Mouse (Mus musculus): ENCODE results near the gene Lmx1a.

The Lmx1a gene

DNA sequence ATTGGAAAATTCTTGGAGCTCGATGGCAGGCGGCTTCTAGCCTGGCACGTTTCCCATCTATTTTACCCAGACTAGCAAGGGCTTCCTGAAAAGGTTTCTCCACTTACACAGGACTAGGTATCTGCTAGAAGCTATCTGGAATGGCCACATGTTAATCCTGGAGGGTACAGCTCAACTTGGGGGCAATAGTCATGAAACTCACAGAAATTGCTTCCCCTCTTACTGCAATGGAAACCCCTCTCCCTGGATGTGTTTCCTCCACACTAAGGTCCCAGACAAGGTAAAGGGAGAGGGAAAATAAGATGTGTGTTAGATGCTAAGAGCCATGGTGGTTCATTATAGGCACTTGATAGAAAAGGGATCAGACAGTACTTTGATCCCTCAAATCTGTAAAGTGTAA is 5.7 kb downstream of the Lmx1a start:
- no peak for DNase-seq

DNA sequence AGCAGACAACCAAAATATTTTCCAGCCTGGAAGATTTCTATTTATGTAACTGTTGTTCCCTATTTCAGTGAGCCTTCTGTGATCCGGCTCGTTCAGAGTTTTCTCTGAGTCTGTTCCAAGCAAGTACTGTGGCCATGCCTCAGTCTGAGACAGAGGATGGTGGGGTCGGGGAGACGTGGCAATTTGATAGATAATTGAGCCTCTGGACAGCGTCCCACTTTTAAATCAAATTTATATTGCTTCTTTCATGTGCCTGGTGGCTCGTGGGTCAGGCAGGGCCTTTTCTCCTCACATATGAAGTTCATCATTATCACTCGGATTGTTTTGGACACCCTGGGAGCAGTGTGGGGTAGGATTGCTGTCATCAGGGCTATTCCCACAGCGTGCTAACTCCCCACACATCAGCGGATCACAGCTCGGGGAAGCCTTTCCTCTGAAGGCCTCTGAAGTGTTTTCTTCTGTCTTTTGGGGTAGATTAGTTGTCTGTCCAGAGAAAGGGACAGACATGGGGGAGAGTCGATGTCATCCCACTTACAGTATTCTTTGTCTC is 6.9 kb downstream of the Lmx1a start:
- DNase-seq, result no peak

DNA sequence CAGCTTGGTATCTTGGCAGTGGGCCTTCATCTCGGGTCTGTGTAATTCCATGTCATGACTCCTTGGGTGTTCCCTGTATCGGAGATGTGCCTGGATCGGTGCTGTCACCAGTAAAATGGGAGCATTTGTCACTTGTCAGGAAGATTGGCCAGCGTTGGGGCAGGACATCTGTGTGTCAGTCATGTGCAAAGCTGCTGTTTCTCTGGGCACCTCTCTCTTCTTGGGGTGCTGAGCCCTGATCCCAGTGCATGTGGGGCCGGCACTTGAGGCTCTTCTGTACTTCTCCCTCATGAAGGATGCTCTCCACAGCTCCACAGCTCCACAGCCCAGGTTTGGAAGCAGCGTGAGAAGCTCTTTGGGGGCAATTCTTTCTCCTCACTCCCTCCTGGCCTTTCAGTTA is 10.7 kb downstream of the Lmx1a start:
- no peak for DNase-seq

DNA sequence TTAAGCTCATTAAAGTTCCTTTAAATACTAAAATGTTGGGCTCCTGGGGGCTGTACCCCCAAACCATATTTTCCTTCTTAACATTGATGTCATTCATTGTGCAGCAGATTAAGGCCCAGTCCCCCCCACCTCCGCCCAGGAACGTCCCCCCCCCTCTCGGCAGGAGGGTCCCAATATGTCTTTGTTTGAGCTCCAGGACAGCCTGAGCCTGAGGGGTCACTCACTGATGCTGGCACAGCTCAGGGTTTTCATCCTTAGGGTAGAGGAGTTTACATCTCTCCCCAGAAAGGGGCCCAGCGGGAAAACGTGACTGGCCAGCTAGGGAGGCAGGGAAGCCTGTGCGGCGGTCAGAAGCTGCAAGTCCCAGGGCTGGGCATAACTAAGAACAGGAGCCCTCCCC is 11.2 kb downstream of the Lmx1a start:
- no peak for DNase-seq

DNA sequence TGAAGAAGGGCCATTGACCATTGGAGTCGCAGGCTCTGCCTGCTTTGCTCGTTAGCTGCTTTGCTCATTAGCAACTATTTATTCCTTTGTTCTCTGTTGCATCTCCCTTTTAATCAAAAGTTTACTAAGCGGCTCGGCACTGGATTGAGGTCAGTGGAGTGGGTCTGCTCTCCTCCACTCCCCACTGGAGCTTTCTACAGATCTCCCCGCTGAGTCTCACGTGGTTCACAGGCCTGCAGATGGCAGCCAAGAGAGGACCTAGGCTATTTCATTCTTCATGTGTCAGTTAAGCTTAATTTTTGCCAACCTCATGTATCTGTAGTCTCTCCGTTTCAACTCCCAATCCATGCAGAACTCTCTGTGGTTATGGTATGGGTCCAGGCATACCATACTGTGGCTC is 16.5 kb downstream of the Lmx1a start:
- DNase-seq, result no peak

DNA sequence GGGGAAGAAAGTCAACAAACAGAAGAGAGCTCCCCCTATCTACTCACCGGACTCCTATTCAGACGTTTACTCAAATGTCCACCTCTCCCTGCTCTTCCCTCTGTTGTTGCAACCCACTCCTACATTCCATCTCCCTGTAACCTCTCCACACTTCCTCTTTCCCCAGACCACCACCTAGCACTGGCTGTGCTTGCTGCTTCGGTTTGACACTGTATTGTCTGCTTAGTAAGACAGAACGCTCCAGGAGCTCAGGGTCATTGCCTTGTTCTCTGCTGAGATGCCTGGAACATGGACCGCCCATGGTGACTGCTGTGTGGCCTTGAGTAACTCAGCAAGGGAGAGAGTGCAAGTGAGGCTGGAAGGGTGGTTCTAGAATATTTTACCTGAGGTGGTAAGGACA is 19.7 kb downstream of the Lmx1a start:
- no peak for DNase-seq

DNA sequence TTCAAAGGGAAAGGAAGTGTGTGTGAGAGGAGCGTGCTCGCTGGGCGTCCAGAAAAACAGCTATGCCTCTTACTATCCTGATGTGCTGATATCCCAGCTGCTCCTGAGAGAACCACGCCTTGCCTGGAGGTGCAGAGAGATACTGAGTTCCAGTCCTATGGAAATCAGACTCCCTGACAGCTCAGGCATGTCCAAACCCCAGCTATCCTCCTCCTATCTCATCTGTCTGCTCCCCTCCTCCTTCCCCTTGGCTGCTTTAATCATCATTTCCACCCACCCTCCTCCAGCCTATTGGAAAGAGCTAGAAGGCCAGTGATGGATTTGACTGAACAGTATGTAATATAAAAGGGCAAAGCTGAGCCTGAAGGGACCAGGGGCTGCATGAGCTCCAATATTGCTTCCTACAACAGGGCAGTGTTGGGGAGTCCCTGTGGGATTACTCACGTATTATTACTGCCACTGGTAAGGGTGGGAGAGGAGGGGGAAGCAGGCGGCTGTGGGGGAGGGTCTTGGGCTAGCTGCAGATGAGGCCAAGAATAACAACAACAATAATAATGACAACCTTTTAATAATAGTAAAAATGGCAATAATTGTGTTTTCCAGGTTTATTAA is 26.8 kb downstream of the Lmx1a start:
- DNase-seq, result no peak

DNA sequence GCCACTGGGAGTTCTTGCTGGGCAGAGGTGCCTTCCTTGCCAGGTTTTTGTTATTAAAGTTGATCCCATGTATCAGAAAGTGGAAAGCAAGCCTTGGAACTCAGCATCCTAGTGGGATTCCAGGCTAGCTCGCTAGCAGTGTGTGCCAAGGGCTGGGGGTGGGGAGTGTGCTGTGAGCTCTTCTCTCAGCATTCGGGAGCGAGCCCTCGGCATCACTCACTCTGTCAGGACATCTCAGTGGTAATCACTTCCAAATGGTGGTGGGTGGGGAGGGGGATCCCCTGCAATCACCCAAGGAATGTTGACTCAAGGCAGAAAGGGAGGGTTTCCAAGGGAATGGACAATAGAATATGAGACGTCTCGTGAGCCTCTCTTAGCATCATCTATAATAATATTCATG is 45.4 kb downstream of the Lmx1a start:
- DNase-seq, result peak in 1 of 2 experiments; percentile 21

DNA sequence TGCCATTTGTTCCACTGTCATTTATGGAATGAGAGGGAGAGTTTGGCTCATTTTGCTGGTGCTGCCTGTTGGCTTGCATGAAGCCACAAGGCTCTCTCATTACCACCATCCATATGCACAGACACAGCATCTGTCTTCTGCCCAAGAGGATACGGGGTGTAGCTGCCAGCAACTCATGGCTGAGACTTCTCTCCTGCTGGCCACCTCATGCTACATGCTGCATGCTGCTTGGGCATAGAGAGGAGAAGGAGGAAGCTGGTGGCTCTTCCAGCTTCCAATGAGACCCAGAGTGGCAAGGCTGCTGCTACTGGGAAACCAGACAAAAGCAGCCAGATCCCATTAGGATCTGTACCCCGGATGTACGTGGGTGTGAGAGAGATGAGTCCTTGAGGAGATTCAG is 47.8 kb downstream of the Lmx1a start:
- peak; percentile 57 to 82 for DNase-seq

DNA sequence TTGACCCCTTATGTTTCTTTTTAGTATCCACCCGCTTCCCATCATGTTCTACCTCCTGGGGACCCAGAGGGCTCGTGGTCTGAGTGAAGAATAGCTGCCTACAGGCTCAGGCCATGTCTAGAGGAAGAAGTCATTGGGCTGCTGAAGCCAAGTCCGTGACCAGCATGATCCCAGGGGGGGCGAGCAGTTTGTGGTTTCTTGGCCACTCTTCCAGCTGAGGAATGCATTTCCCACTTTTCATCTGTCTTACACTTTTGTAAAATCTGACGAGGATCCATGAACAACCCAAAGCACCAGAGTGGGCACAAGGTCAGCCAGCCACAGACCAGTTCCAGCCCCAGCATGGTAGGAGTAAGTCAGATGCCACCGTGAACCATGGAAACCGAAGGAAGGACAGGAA is 50.2 kb downstream of the Lmx1a start:
- DNase-seq, result no peak

DNA sequence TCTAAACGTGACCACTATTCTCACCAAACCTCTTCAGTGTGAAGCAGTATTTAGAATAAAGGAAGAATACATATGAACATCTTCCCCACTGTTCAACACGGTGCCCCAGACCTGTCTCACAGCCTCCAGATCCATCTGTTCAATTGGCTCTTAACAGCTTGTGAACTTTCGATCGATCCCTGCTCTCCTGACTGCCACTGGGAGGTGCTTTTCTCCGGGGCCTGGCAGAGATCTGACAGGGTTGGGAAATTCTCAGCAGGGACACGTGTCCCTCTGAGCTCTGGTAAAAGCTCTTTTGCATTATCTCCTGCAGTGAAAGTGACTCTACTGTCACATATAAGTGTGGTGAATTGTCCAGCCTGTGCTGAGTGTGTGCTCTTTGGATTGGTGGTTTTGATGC is 57.6 kb downstream of the Lmx1a start:
- no peak for DNase-seq

DNA sequence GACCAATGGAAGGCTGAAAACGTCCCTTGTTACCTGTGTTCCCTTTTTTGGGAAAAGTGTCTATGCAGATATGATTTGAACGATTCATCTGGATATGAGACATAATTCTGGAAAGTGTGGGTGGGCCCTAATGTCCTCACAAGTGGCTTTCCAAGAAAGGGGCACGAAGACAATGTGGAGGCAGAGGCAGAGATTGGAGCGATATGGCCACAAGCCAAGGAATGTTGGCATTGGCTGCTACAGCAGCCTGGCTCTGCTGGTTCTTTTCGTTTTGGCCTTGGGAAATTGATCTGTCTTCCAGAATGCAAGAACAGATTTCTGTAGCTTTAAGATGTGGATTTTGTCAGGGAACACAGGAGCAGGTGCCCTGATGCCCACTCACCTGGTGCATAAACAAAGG is 63.6 kb downstream of the Lmx1a start:
- DNase-seq, result peak; percentile 82 to 83

DNA sequence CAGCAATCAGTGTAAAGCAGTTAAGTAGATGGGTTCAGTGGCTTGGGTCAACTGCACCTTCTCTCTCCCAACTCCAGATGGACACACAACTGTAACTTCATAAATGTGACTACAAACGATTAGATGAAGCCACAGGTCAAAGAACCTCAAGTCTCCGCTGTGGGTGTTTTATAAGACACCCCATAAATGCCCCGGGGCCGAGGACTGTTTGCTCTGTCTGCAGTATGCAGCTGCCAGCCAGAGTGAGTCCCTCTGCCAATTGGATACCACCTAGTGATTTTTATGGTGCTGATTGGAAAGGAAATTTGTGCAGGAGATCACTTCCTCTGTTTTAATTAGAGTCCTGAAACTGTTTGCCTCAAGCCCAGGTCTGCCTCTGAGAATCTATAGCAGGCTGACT is 65.0 kb downstream of the Lmx1a start:
- DNase-seq, result no peak

DNA sequence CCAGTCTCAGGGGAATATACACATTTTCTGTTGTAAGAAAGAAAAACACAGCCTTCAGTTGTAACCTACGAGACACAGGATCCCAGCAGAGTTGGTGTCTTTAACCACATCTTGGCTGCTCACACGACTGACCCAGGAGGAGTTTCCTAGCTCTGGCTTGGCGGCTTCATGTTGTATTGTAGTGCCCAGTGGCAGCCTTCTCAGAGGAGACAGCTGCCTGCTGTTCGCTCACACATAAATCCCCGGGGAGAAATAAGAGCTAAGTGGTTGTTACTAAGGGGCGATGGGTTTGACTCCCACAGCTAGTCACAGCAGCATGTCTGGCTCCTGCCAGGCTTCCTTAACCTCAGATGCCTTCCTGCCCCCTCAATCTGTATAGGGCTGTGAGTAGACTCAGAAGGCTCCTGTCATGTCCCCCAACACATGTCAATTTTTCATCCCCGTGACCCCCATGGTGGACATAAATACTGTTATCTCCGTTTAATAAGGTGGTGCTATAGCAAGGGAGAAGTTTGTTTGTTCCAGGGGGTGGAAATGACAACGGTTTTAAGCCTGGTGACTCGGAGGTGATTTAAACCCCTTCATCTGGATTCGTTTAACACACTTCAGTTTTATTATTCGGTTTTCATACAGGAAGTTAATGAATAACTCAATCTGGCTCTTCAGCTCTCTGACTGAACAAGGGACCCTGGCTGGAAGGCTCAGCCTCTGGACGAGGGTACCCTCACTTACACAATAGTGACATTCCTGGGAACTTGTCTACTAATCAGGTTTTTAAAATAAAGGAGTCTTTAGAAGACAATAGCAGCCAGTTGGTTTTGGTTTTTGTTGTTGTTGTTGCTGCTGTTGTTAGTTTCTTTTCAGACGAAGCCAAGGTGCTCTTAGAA is 65.8 kb downstream of the Lmx1a start:
- DNase-seq, result no peak

DNA sequence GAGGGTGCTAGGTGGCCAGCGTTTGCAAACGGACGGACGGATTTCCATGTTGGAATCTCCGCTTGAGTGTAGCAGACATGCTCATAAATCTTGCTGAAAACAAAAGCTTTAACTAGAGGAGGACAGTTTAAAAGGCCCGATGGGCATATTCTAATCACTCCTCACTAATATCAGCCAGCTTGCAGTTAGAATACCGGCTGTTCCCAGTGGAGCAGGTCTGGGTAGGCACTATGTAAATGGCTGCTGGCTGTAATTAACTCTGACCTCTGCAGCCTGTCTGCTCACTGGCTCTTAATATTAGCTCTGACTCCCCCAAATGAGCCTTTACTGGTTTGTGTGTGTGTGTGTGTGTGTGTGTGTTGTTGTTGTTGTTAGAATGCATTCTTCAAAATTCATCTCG is 69.2 kb downstream of the Lmx1a start:
- no peak for DNase-seq

DNA sequence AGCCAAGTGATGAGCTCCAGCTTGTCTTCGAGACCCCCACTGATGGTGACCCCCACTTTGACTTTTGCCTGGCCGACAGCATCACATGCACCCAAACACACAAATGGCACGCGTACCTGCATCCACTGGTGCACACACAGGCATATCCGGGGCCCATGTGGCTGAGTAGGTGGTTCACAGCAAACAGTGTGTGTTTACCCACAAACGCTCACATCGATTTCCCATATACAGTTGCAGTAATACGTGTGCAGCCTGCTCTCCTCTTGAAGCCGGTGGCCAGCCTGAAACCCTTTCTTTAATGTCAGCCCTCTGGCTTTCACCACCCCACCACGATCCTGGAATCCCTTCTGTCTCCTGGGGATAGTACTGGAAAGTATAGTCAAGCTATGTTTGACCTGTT is 71.3 kb downstream of the Lmx1a start:
- DNase-seq, result no peak

DNA sequence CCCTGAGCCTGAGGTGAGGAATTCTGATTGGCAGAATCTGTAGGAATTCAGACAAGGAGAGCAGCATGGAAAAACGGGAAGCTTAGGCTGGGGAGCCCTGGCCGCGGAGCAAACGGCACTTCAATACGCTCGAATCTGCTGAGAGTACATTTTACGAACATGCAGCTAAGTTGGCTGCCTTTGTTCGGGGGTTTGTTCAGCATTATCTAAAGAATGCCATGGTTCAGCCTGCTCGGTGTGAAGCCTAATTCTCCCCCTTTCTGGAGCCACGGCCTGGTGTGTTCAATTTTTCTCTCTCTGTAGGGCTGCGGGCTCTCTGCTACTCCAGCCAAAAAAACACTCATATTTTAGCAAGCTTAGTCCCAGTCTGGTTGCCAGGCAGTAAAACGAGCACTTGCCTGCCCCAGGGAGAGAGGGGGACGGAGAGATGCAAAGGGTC is 72.8 kb downstream of the Lmx1a start:
- DNase-seq, result peak in 1 of 2 experiments; percentile 17

DNA sequence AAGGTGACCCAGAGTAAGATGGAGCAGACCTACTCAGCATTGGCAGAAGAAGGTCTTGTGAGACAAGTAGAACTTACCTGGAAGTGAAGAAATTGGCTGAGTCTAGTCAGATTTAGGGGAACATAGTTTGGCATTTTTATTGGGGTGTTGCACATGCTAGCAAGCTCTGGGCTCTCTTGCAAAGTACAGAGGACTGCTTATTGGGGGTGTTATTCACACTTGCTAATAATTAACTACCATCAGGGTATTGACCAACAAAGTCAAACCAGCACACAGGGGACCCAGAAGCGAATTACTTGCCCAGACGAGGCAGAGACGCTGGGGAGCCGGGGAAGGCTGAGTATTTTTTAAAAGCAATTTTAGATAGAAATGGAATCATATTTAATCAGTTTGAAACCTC is 77.6 kb downstream of the Lmx1a start:
- DNase-seq, result no peak

DNA sequence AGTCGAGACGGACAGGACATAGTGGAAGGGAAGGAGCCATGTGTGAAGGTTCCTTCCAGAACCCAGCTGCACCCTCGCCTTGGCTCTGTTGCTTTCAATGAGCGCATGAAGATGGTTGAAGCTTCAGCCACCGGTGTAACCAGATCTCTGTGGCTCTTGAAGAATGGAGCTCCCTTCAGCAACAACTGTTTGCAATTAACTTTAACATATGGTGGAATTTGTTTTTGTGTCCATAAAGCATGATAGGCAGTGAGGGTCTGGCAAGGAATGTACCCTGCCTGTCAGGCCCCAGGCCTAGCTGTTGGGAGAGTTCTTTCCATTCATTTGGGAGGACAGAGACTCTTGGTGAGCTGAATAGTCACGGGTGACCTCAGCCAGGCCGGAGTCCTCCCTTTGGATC is 81.4 kb downstream of the Lmx1a start:
- no peak for DNase-seq

DNA sequence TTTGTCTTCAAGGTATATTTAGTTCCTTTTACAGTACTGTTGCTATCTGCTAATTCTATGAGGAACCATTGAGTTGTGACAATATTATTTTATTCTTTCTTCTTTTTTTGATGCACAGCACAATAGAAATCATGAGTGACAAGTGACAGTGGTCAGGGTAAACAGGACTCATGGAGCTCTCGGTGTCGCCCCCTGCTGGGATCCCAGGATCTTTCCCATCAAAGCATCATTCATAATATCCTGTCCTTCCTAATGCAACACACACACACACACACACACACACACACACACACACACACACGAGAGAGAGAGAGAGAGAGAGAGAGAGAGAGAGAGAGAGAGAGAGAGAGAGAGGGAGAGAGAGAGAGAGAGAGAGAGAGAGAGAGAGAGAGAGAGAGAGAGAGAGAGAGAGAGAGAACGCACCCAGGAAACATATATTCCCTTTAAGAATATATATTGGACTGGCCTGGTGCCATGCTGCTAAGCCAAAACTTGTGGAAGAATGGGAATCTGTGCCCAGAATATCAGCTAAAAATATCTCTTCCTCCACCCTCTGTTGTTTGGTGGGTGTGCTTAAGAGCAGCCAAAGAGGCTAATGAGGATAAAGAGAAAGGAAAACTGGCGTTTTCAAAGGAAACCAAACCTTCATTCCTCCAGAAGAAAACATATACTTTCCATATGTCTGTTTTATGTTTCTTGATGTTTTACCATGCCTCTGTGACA is 90.9 kb downstream of the Lmx1a start:
- DNase-seq, result peak; percentile 56 to 62

DNA sequence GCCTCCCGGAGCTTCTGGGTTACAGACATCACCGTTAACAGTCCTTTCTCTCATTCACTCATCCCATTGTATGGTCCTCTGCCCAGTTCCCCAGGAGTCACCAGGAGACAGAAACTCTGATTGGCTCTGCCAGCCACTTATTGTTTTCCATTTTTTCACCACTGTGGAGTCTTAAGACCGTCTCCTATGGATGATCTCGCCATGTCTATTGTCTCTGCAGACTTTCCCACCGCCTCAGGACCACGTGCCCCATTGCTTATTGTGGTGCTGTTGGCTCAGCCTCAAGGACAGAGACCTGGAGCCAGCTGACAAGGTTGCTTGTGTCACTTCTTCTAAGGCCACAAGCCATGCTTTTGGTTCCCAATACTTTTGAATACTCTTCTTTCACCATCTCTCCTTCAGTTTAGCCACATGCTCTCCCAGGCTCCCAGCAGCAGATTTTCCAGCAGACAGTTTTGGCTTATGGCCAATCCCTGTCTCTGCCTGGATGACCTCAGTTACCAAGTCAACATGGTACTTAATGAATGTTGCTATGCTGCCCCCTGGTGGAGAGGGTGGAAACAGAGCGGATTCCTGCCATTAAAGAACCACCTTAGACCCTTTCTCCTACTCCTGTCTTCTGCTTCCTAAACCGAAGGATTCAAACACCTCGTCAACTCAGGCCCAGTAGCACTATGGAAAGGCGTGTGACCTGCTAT is 92.9 kb downstream of the Lmx1a start:
- peak; percentile 94 to 96 for DNase-seq

DNA sequence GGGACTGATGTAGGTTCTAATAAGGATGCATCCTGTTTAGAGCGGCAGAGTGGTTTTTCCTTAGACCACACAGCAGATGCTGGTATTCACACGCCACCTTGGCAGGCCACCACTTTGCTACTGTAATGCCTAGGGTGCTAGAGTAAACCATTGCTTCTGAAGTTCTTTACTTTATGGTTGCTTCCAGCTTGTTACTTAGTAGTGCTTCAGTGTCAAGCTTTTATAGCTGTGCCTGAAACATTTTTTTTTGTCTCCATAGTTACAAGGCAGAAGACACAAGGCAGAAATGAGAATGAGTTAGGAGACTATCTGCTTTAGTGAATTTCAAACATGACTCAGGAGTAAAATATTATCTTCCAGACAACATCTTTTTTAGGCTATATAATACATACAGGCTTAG is 95.0 kb downstream of the Lmx1a start:
- DNase-seq, result no peak

All from cerebellum, postnatal 10 days (tissue).